Mouse (Mus musculus): ENCODE results near the gene Tcf7.

- TF ChIP-seq CTCF (IDR thresholded peaks at IDR 0.05; ENCODE audit: control insufficient read depth, insufficient read depth, low read length) (no peak), POLR2A (IDR thresholded peaks at IDR 0.05; ENCODE audit: borderline replicate concordance, control insufficient read depth, low read depth, low read length) (no peak)
Observed at GRCm38 (mm10) chr11:52273942-52274330, 8.9 kb downstream of the Tcf7 start.
